Mouse (Mus musculus) liver (tissue): ENCODE data around the gene Gpc6.

Experiments
- DNase-seq: peaks from one replicate; pipeline ENCODE4 v3.0.0-alpha.2; 2020; ENCODE audit warnings: mixed read lengths

Gpc6 gene

DNA sequence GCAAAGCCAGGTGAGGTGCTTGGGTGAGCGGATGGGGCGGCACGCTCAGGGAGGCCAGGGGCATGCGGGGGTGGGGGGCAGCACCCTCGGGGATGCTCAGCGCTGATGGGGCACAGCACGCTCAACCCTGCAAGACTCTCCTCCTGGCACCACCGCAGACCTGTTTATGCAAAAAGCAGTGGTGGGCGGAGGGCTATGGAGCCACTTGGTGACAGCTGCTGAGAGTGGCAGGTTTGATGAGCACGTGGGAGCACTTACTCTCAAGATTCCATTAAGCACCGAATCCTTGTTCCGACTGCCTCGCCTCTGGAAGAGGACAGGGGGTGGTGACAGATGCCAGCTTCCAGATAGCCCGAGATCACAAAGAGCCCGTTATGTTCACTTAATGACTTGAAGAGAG is 1026.2 kb downstream of the Gpc6 start:
- DNase-seq: no peak

DNA sequence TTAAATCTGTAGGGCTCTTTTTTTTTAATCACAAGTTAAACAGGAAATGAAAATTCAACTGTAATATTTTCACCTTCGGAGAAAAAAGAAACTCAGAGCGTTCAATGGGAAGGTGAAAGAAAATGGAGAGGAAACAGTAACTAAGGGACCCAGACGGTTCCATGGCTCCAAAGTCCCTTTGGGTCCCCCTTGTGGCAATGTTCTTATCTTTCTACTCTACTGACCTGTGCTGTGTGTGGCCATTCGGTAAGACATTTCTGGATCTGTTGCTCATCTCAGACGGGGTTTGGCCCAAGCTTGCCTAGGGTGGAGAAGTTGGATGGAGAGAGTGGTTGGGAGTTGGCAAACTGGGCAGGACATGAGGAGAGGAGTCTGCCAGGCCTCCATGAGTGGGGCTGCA is 1026.6 kb downstream of the Gpc6 start:
- DNase-seq: no peak

DNA sequence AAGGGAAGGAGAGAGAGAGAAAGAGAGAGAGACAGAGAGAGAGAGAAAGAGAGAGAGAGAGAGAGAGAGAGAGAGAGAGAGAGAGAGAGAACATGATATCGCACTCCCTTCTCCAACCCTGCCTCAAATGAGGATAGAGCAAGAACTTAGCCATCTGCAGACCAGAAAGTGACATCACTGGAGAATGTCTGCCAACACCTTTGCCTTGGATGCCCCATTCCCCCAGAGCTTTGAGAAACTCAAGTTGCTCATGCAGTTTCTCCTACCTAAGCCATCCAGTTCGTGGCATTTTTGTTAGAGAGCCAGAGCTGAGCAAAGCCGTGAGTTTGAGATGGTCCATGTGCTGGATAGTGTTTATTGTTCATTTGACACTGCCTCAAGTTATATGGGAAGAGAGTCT is 1030.9 kb downstream of the Gpc6 start:
- no peak for DNase-seq

DNA sequence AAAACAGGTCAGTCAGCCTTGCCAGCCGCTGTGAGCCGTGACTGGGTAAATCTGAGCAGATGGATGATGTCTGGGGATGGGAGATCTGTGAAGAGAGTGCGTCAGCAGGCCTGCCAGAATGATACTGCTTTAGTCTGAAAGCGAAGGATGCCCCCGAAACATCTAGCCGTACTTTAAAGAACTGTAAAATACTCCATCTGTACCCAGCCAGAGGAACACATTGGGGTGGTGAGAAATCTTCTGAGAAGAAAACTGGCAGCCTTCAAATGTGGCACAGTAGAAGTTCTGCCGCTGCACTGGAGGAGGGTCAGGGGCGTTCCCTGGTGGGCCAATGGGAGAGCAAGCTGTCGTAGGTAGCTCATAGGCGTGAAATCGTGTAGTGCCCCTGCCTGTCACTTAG is 1033.3 kb downstream of the Gpc6 start:
- no peak for DNase-seq

DNA sequence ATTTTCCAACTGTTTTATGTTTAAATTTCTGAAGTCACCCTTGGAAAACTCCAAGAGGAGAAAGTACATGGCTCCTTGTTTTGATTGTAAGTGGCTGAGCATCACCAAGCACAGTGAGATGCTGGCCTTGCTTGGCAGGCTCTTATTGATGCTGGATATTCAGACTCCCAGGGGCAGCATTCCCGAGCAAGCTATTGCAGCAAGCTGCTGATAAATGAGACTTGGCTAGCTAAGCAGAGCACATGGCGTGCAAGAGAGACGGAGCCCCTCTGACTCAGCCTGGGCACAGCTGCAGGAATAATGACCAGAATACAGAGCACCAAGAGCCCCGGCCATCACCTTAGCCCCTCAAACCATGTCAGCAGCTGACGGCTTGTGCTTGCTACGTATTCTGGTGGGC is 1036.2 kb downstream of the Gpc6 start:
- DNase-seq: no peak

DNA sequence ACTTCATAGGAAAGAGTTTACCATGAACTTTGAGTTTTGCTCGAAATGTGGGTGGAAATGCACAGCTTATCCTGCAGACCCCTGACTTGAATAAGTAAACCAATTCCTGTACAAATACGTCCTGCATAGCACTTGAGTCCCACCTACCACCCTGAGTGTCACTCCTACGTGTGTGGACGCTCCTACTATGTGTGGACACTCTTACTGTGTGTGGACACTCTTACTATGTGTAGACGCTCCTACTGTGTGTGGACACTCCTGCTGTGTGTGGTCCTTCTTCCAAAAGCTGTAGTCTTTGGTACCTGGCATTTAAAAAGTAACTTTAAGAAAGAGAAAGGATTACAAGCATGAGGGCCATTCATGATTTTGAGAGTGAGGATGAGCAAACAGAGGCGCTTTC is 1036.7 kb downstream of the Gpc6 start:
- DNase-seq: no peak

DNA sequence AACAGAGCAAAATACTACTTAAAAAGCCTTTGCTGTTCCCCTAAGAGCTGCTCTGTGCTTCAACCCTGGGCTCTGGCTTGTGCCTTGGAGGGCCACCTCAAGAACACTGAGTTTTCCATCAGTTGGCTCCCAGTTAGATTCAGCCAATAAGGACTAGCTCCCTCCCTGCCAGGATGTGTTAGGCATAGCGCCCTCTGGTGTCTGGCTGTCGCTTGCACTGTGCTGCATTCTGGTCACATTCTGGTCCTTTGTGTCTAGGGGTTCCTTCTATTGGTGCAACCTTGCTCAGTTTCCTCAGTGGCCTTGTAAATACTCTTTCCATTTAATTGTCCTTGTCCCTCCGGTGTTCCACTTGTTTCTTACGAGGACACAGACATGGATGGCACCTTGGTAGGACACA is 1037.3 kb downstream of the Gpc6 start:
- DNase-seq: peak; percentile 27

DNA sequence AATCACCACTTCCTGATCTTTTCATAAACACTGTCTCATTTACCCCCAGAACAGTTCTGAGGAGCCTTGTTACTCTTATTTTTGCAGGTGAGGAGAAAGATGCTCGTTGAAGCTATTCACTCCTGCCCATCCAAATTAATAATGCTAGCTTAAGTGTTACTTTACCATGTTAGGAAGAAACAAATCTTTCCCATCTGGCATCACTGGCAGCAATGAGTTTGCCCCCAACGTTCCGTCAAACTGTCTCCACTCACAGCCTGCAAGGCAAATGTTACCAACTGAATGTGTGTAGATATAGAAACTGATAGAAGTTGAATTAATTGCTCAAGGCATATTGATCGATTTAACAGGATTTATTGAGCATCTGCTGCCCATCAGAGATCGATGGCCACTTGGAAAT is 1047.5 kb downstream of the Gpc6 start:
- no peak for DNase-seq

DNA sequence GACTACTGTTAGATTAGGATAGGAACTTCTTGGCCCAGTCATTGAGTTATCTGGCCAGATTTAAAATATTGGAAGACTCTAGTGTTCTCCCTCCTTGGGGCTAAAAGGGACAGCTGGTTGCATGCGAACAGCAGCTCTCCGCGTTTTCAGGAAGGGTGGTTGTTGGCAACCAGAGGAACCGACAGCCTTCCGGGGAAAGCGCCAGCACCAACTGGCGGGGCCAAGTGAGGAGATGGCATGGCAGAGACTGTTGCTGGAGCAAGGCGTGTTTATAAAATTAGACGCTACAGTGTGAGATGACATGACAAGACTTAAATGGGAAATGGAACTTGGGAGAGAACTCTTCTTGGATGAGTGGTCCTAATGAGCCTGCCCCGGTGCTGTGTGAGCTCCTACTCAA is 1056.4 kb downstream of the Gpc6 start:
- no peak for DNase-seq

DNA sequence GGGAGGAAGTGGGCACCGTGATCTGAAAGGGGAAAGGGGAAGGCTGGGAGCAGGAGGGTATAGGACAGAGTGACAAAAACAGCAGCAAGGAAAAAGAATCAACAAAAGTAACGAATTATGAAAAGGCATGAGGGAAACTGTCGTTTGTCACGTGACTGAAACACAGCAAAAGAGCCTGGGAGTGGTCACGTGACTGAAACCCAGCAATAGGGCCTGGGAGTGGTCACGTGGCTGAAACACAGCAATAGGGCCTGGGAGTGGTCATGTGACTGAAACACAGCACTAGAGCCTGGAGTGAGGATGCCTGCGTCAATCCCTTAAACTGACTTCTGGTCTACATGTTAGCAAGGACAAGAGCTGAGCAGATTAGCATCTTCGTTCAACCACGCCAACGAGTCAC is 1063.3 kb downstream of the Gpc6 start:
- no peak for DNase-seq

DNA sequence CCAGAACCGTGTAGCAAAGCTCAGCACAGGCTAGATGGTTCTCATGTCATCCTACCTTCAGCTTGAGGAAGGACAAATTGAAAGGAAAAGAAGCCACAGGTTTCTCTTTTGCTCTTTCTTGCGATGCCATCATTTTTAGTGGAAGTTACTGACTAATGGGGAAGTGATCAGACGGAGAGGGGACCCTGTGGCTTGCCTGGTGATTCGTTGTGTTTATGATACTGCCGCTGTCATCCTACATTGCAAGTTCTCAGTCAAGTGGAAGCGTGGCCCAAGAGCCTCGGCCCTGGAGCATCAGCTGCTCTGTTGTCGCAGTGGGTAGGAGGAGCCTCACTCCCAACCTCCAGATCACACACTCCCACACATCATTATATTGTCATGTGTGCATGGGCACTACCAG is 1065.1 kb downstream of the Gpc6 start:
- DNase-seq: no peak

DNA sequence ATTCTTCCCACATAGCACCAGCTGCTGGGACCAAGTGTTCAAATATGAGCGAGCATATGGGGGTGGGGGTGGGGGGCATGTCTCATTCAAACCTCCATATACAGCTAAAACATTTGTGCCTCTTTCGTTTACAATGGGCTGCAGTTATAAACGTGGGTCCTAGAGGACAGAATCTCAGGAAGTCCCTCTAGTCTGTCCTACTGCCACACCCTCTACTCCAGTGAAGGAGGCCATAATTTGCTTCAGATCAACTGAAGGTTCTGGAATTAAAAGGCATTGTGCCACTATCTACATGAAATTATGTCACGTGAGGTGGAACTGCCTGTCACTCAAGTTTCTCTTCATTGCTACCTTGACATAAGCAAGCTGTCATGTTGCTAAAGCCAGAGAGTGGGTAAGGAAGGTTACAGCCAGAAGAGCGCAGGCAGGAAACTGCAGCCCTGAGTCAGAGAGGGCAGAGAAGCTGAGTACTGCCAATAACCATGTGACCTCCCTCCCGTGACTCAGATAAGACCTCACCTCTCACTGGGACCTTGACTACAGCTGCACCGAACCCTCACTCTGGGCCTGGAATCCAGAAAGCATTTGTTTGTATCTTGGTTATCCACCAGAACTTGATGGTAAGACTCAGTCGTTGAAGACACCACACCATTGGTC is 1067.6 kb downstream of the Gpc6 start:
- no peak for DNase-seq

DNA sequence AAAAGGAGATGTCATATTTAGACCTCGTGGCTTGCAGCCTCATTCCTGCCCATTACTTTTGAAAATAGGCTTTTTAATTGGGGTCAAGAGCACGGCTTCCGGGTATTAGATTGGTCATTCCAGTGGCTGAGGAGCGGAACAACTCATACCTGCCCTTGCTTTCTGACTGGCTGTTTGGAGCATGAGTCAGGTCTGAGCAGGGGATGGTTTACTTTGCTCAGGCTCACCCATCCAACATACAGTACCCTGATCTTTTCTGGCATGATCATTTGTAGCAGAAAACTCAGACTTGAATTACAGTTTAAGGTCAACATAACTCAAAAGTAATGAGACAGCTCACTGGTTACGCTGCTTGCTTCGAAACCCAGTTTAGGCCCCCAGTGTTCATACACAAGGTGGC is 1068.7 kb downstream of the Gpc6 start:
- no peak for DNase-seq

DNA sequence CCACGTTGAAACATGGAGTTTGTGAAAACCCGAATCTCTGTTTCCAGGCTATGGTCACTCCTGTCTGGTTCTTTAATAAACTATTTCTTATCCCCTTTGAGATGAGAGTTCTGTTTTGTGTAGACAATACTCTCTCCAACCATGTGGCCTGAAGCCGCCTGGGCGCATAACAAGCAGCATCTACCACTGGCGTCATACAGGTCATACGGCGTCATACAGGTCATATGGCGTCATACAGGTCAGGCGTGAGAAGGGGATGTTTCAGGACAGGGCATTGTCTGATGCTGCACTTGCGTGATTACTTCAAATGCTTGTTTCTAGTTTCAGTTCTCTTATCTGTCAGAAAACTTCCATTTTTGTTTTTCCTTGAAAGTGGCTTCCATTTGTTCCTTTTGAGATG is 1079.3 kb downstream of the Gpc6 start:
- DNase-seq: no peak

DNA sequence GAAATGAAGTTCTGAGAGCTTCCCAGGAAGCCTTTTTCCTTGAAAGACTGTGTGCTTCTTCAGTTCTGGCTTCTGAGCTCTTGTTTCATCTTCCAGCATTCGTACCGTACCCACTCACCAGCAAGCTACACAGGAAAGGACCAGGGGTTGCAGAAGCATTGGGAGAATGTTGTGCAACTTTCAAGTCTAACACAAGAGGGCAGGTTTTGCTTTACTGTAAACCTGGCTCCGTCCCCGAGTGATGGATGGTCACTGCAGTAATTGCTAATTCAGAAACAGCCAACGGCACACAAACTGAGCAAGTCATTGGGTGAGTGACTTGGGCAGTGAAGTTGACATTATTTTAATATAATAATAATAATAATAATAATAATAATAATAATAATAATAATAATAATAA is 1080.6 kb downstream of the Gpc6 start:
- DNase-seq: no peak

DNA sequence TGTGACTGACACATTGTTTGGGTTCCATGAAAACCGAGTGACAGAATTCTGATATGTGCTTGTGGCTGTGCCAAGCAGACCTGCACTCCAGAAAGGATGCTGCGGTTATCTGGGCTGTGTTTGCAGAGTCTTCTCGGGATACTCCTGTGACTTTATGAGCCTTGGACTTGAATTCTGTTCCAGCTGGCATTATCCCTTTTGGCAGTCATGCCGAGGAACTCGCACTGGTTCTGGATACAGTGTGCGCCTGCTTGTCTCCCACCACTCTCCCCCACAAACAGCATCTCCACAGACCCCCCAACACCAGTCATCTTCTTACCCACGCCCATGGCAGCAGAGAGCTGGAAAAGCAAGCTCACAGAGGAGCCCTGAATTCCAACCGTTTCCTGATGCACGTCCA is 1084.4 kb downstream of the Gpc6 start:
- no peak for DNase-seq

DNA sequence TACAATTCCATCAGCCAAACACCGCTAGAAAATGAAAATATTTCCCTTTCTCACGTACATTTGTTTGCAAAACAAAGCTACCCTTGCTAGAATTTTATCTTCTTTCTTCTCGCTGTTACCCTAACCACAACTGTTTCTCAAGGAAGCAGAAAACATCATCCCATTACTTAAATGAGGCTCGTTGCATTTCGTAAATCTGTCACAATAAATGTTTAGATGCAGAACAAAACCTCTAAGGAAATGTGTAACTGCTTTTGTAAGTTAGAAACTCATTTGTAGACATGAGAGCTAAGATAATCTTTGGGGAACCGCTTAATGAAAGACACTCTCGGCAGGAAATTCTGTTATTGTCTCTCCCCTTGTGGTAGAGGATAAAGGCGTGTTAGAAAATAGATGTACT is 1088.1 kb downstream of the Gpc6 start:
- DNase-seq: no peak

DNA sequence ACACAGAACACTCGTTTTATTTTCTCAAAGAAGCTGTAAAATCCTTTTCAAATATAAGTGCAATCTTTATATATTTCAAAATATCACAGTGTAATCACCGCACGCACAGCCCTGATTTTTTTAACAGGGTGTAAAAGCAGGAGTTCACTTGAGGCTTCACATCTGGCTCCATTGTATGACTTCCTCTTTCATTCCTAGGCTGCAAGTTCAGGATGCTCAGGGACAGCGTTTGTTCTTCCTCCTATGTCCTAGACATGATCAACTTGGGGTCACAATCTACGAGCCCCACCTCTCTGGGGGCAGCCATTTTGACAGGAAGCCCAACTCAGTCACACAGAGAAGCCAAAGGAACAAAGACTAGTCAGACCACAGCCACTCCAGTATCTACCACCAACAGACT is 1094.2 kb downstream of the Gpc6 start:
- no peak for DNase-seq

DNA sequence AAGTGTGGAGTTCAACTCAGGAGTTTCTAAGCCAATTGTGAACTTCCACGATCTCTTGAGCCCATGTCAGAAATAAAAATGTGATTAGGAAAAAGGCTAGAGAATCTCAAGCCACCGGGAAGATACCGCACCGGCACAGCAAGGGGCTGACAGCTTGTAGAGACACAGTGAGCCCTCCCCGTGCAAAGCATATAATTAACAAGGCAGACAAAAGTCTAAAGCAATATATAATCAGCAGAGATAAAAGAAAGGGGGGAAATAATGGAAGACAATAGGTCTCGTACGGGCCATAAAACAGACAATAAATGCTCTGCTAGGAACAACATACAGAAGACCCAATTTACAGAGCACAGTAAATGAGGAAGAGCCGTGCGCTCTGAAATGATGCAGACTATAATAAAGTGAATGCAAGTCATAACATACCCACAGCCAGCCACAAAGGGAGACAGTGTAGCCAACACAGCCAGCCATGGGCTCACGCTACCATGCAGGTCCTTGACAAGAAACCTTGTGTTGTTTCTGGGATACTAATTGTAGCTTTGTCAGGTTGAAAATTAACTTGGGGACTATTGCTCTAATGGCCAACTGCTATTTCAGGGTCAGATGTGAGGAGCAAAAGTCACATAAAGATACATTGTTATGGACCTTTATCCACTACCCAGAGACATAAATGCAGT is 1096.9 kb downstream of the Gpc6 start:
- no peak for DNase-seq
